Mouse (Mus musculus): ENCODE measurements at regions not wholly inside any gene's neighbourhood (a gene's known extent, or its start where the extent isn't known, plus 50 kb on each side); places are given as distances from the start of the nearest gene placed in this dataset.

- TF ChIP-seq EP300 (IDR thresholded peaks at IDR 0.05; ENCODE audit: low read depth in 1 of 2, low read length in 2 of 2): no peak
- no peak for TF ChIP-seq GABPA (IDR thresholded peaks at IDR 0.05; ENCODE audit: low read depth, low read length)
- no peak for TF ChIP-seq POLR2A (IDR thresholded peaks at IDR 0.05; ENCODE audit: control insufficient read depth in 1 of 2, insufficient read depth in 1 of 2, low read depth in 1 of 2, low read length in 2 of 2, poor library complexity in 1 of 2)
- TF ChIP-seq CTCF (IDR thresholded peaks at IDR 0.05 in 2 of 3, conservative IDR thresholded peaks at IDR 0.05 in 1 of 3; ENCODE audit: control insufficient read depth in 1 of 3, insufficient read depth in 1 of 3, low read depth in 2 of 3, low read length in 3 of 3, poor library complexity in 1 of 3, severe bottlenecking in 1 of 3): no peak
- no peak for TF ChIP-seq MAFK (IDR thresholded peaks at IDR 0.05; ENCODE audit: borderline replicate concordance, low read depth, low read length)
- no peak for TF ChIP-seq ZC3H11A (IDR thresholded peaks at IDR 0.05; ENCODE audit: low read depth, low read length)
Measured at GRCm38 (mm10) chr2:30709386-30709884, 94.0 kb downstream of the 1700001O22Rik start.
